Mouse (Mus musculus) gastrocnemius, adult 2 months (tissue): ENCODE measurements at regions not wholly inside any gene's neighbourhood (a gene's known extent, or its start where the extent isn't known, plus 50 kb on each side); places are given as distances from the start of the nearest gene placed in this dataset.
A peak's percentile ranks its signal among the peaks of the same experiment; 100 is the strongest.

Source experiments
- DNase-seq: peaks from one replicate; pipeline ENCODE4 v3.0.0; 2022
- H3K27ac ChIP-seq: fragments of 200-600 bp; 2 replicates; pipeline ENCODE4 v1.8.1; 2022; ENCODE audit warnings: mild to moderate bottlenecking
- H3K4me3 ChIP-seq: fragments of 200-600 bp; 2 replicates; pipeline ENCODE4 v1.8.1; 2022; ENCODE audit warnings: mild to moderate bottlenecking, moderate library complexity
- CTCF ChIP-seq: fragments of 200-600 bp; IDR thresholded peaks from 2 replicates; pipeline ENCODE4 v1.8.1; 2022; ENCODE audit warnings: antibody characterized with exemption, mild to moderate bottlenecking, moderate library complexity
- intact Hi-C: fragments of 180-260 bp; cut with DNase I; formaldehyde crosslinking; loops from one replicate; pipeline ENCODE4 v1.15.1; 2025

DNA sequence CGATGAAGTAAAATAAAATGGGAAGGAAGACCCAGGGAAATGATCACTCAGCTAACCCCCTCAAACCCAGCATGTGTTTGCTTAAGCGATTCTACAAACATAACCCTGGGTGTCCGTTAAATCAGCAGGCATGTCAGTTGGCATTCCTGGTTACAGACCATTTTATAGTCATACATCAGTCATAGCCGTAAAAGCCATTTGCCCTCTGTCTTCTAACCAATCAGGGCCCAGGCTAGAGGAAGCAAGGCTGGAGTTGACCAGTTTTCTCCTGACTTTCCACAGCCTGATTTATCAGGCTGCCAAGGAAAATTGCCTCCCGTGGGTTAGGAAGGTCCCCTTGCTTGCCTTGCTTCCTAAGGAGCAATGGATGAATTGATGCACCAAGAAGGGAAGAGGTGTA is 212.3 kb downstream of the Snx10 start:
- Histone ChIP-seq H3K27ac (no peak overlapping the region), H3K4me3 (no peak overlapping the region)
- no peak for DNase-seq
- intact Hi-C loops: no loop called here
- TF ChIP-seq CTCF: no peak

DNA sequence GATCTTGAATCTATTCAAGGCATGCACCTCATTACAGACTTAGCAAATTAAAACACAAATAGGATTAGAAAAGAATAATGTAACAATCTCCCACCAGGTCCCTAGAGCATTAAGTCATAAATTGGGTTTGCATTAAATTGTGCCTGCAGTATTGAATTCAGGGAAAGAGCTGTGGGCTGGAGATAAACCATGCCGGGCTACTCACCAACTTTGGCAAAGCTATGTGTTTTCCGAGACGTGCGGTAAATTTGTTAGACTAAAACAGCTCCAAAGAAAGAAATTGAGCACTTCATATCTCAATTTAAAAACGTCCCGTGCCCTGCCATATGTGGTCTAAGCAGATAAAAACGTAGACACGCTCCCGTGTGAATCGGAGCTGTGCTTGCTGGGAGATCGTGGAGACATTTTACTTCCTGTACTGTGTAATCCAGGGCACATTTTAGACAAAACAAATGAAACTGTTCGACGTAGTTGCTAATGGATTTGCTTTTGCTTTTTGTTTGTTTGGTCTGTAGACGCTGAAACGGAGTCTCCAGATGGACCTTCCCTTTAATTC is 219.5 kb downstream of the Snx10 start:
- intact Hi-C loops: no loop called here
- no peak for DNase-seq
- Histone ChIP-seq H3K27ac (no peak overlapping the region), H3K4me3 (peak overlapping the region; percentile 57)
- TF ChIP-seq CTCF: no peak

DNA sequence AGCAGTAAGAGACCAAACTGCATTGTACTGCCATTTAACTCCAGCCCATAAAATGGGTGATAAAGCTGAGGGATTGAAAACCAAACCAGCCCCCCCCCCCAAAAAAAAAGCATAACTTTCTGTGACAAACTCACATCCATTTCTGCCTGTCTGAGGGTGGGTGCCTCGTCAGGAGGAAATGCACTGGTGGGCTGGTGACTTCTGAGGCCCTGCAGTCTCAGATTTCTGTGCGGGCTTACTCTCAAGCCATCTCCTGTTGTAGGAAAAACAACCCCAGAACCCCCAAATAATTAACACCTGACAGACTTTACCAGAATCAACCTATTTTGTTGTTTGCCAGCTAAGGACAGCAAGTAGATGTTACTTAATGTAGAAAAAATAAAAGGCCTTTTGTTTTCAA is 220.9 kb downstream of the Snx10 start:
- no peak overlapping the region for H3K27ac ChIP-seq
- TF ChIP-seq CTCF: no peak
- no peak for DNase-seq
- intact Hi-C loops: no loop called here
- H3K4me3 ChIP-seq: no peak overlapping the region

DNA sequence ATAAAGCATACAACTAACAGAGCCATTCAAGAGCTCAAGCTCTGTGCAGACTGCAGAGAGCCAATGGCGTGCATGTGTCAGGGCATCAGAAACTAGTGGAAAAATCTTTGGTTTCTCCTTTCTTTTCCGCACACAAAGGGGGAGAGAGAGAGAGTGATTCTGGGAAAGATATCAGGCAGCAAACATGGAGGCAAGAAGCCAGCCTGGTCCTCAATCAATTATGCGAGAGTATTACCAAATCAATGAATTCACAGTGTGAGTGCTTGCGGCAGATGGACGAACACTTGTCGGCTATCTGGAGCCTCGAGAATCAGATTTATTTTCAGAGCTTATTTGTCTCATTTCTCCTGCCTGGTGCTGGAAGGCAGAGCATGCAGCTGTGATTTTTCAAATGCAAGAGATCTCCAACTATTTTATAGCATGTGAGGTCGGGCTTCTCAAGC is 230.6 kb downstream of the Snx10 start:
- no peak for TF ChIP-seq CTCF
- Histone ChIP-seq H3K4me3 (no peak overlapping the region), H3K27ac (no peak overlapping the region)
- DNase-seq: no peak
- intact Hi-C loops: no loop called here

DNA sequence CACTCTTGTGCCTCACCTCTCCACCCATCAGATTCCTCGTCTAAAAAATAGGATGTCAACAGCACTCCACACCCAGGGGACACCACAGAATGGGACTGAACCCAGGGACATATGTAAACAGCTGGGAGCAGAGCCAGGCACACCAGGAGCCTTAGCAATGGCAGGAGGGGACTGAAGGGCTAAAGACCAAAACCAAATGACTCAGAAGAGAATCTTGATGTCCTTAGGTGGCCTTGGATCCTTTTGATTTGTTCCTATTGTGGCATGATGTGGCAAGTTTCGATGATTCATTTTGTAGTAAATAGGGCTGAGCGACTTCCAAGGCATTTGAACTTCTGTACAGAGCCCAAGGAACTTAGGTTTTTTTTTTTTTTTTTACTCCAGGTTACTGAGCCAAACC is 233.4 kb downstream of the Snx10 start:
- intact Hi-C loops: no loop called here
- Histone ChIP-seq H3K4me3 (no peak overlapping the region), H3K27ac (no peak overlapping the region)
- TF ChIP-seq CTCF: no peak
- no peak for DNase-seq

DNA sequence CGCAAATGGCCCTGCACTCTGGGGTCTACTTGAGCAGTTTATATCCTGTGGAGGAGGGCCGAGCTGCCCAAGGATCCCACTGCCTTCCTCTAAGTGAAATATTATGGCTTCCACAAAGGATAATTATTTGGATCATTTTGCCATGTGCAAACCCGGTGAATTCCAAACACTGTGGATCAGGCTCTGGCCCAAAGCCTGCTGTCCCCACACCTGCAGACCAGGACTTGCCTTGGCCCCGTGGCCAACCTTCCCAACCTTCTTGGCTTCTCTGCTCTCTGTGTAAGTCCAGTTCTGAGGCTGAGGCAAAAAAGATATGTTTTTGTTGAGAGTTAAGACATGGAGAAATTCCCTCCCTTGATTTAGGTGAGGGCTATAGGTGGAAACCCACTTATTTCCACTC is 234.0 kb downstream of the Snx10 start:
- H3K27ac ChIP-seq: no peak overlapping the region
- no peak for TF ChIP-seq CTCF
- no peak for DNase-seq
- intact Hi-C loops: no loop called here
- H3K4me3 ChIP-seq: no peak overlapping the region

DNA sequence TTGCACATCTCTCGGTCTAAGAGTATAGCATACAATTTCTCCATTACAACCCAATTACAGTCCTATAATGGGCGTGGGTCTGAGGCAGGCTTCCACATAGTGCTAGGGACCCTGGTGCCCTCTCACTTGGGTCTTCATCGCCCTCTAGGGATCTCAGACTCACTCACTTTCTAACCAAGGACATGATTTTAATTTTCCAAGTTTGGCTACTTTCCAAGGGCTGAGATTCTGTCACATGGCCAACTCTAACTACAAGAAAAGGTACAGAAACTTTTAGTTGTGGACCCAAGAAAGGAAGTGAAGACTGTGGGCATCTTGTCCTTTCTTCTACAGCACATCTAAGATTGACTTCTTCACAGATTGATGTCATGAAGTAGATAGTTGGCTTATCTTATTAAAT is 235.1 kb downstream of the Snx10 start:
- TF ChIP-seq CTCF: no peak
- no peak for DNase-seq
- intact Hi-C loops: no loop called here
- H3K27ac ChIP-seq: no peak overlapping the region
- no peak overlapping the region for H3K4me3 ChIP-seq

DNA sequence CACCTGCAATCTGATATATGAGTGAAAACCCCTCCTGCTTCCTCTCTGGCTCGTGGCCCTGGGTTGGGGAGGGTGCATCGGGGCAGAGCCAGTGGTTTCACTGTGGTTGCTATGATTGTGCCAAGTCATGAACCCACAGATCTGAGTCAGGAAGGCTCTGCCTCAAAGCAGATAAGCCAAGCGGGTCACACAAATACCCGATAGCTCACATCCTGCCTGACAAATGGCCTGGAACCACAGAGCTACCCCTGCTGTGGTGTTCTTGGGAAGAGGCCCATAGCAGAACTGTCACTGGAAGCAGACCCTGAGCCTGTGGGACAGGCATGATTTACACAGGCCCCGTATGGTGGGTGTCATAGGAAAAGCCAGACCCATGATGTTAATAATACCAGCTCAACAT is 236.7 kb downstream of the Snx10 start:
- H3K27ac ChIP-seq: no peak overlapping the region
- H3K4me3 ChIP-seq: no peak overlapping the region
- TF ChIP-seq CTCF: no peak
- DNase-seq: no peak
- intact Hi-C loops: no loop called here

DNA sequence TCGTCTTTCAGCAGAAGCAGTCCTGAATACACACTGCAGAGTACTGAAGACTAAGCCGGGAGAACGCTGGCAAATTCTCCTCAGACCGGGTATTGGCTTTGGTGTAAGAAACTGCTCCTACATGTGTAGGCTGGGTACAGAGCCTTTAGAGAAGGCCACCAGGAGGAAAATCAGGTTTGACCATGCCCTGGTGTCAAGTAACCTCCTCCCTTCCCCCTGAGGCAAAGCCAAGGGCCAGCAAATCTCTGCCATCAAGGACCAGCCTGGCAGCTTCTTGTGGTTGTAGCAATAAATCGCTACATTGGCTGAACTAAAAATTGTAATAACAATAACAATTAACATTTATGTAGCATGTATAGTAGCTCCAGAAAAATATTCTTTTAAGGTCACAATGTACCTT is 237.8 kb downstream of the Snx10 start:
- intact Hi-C loops: no loop called here
- H3K4me3 ChIP-seq: no peak overlapping the region
- no peak overlapping the region for H3K27ac ChIP-seq
- no peak for DNase-seq
- TF ChIP-seq CTCF: no peak

DNA sequence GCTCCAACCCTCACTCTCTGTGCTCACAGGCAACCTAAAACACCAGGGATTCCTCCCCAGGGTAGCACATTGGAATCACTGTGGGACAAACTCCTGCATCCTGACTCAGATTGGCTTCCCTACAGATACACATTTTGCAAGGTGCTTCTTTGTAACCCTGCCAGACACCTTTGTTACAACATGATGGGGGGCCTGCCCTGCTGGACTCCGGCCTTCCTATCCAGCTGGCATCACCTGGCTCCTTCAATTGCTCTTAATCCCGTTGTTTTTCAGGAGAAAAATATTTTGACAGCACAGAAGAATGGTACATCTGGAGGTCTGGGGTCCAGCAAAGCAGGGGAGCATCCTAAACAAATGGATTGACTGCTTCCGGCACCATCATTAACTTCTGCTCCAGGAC is 242.8 kb downstream of the Snx10 start:
- intact Hi-C loops: no loop called here
- no peak overlapping the region for H3K27ac ChIP-seq
- TF ChIP-seq CTCF: no peak
- no peak for DNase-seq
- no peak overlapping the region for H3K4me3 ChIP-seq

DNA sequence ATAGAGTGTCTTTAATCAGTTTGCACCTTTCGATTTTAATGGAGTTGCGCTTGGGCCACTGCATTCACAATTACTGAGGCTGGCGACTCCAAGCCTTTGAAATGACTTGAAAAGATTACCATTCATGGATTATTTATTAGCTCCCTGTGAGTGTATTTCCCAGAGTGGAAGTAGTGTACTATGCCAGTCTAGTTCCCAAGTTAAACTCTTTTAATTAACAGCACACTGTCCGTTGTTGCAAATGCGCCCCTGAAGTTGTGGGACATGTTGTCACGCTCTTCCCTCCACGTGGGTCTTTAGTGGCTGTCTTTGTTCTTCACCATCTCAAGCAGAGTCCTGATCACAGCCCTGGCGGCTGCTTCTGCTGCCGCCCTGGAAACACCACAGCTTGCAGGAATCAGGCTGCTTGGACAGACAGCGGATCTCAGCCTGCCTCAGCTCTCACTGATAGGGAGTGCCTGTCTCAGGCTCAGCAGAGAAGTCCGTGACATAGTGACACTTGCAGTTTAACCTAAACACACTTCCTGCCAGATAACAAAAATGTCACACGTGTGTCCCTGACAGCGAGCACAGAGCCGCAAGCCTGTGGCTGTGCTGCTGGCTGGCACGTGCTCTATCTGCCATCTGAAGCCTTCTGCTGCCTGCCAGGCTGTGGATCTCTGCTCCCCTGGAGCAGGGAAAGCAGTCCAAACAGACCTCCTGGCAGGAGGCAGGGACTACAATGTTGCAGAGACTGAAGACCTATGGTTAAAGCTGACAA is 244.1 kb downstream of the Snx10 start:
- TF ChIP-seq CTCF: no peak
- H3K4me3 ChIP-seq: peak overlapping the region; percentile 40
- H3K27ac ChIP-seq: no peak overlapping the region
- no peak for DNase-seq
- intact Hi-C loops: no loop called here

DNA sequence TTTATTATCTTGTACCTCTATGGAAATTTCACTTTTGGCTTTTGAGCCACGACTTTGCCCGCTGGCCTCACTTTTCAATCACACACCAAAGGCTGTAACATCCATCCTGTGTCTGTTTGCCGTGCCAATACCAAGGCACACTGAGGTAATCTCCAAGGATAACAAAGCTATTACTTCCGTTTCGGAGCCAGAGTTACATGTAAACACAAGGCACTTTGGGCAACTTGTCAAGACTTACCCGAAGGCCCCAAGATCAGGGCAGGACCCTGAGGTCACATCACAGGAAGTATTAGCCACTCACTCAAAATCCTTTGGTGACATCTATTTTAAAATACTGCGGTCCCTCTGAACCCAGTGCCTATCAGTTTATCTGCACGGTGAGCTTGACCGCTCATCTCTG is 241.3 kb downstream of the Skap2 start:
- intact Hi-C loops: no loop called here
- TF ChIP-seq CTCF: no peak
- Histone ChIP-seq H3K27ac (no peak overlapping the region), H3K4me3 (no peak overlapping the region)
- no peak for DNase-seq

DNA sequence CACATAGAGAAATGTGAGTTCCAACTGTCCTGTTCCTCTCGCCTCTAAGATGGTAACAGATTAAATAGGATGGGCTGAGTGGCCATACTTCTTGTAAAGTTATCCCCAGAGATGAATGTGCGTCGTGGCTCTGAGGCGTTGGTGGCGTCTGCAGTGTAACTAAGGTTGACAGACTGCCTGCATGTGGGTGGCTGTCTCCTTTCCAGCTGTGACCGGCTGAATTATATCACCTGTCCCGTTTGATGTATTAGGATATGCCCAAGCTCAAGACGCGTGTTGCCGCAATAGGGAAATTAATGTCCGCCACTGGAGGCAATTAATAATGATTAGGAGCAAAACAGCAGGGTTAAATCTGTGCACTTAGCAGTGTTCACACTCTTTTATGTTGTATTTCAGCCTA is 240.9 kb downstream of the Skap2 start:
- intact Hi-C loops: no loop called here

DNA sequence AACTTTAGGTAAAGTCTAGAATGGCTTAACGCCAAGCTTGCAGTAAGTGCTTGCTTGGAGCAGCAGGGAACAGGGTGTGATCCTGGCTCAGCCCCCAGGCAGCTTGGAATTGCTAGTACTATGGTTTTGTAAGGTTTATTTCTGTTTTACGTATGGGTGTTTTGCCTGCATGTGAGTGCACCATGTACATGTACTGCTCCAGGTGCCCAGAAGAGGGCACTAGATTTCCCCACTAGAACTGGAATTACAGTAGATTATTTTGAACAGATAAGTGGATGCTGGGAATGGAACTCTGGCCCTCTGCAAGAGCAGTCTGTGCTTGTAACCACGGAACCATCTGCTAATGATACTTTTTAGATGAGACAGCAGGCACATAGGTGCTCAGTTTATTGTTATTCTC is 237.6 kb downstream of the Skap2 start:
- Histone ChIP-seq H3K4me3 (no peak overlapping the region), H3K27ac (no peak overlapping the region)
- DNase-seq: no peak
- intact Hi-C loops: no loop called here
- TF ChIP-seq CTCF: peak; percentile 38

More for the DNA sequence above, 240.9 kb downstream of the Skap2 start:
- no peak for TF ChIP-seq CTCF
- DNase-seq: no peak
- Histone ChIP-seq H3K27ac (no peak overlapping the region), H3K4me3 (no peak overlapping the region)
